Mouse (Mus musculus) forebrain, embryonic 10.5 days (tissue): ENCODE measurements around the gene Tlr4. TPM values are rescaled to one million over a fixed set of nuclear protein-coding genes. Genes with fewer than 3 reads are reported as not detected.

ENCODE experiments used
- DNase-seq: peaks from one replicate; pipeline ENCODE4 v3.0.0-alpha.2; 2017; ENCODE audit warnings: low spot score; ENCODE audit errors: extremely low spot score
- H3K27ac ChIP-seq: fragments of 300-500 bp; sonication (generic); 2 replicates; pipeline ENCODE4 v1.5.1; 2016; ENCODE audit warnings: mild to moderate bottlenecking
- H3K27me3 ChIP-seq: fragments of 300-500 bp; sonication (generic); 2 replicates; pipeline ENCODE4 v1.6.1; 2016; ENCODE audit warnings: mild to moderate bottlenecking; ENCODE audit not compliant: poor library complexity, severe bottlenecking
- H3K36me3 ChIP-seq: fragments of 300-500 bp; sonication (generic); replicated peaks from 2 replicates; pipeline ENCODE4 v1.6.1; 2016; ENCODE audit warnings: mild to moderate bottlenecking, moderate library complexity
- H3K4me1 ChIP-seq: fragments of 300-500 bp; sonication (generic); 2 replicates; pipeline ENCODE4 v1.6.1; 2016
- H3K4me3 ChIP-seq: fragments of 300-500 bp; sonication (generic); 2 replicates; pipeline ENCODE4 v1.5.1; 2016; ENCODE audit warnings: mild to moderate bottlenecking, moderate library complexity
- H3K9me3 ChIP-seq: fragments of 300-500 bp; sonication (generic); 2 replicates; pipeline ENCODE4 v1.6.1; 2016; ENCODE audit warnings: mild to moderate bottlenecking, moderate library complexity
- WGBS: fragments of 180-500 bp; shearing (Covaris S2); methylation state at CpG from one replicate; pipeline ENCODE4 v1.1.7; 2016; 5-methylcytosine and 5-hydroxymethylcytosine counted together
- polyA plus RNA-seq: library from polyadenylated mRNA; unstranded; fragments of >200 nt; fragmentation: Nextera tagmentation; extraction: Ambion mirVana; gene quantifications from 2 replicates; pipeline ENCODE4 v1.2.1, GENCODE M21; 2016

Tlr4 gene
- polyA plus RNA-seq, 1 experiment from 2014 or later: 1.1 TPM

GRCm38 (mm10) chr4:66856992-66857391, 29.6 kb downstream of the Tlr4 start:
- H3K36me3 ChIP-seq: no peaks in the 10 kb centered on the region
- WGBS: 86% methylated on average over 1 of the region's 1 CpGs
- no peaks in the 10 kb centered on the region for H3K27me3 ChIP-seq
- no peak overlapping the region for H3K4me3 ChIP-seq
- no peak overlapping the region for H3K27ac ChIP-seq
- DNase-seq: no peak
- H3K9me3 ChIP-seq: no peaks in the 10 kb centered on the region
- H3K4me1 ChIP-seq: no peaks in the 10 kb centered on the region

DNA sequence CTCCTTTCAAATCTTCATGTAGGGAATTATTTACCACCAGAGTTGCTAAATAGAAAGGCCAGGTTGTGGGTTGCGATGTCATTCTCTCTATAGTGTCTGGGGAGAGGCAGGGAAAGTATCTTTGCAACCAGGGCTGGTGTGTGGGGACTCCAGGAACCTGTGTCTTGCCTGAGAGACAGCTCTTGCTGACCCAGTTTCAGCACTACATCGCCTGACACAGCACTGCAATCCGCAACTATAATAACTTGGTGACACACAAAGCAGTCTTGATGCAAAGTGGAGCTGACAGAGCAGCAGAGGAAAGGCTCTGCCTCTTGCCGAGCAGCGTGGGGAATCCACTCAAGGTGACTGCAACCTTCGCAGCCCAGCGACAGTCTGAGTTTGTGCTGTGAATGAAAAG, 42.5 kb downstream of the Tlr4 start:
- peaks cover 8% of the 10 kb centered on the region for H3K4me1 ChIP-seq
- DNase-seq: no peak
- no peak overlapping the region for H3K4me3 ChIP-seq
- no peak overlapping the region for H3K27ac ChIP-seq
- WGBS: 77% methylated on average over 7 of the region's 7 CpGs
- H3K27me3 ChIP-seq: no peaks in the 10 kb centered on the region
- H3K36me3 ChIP-seq: no peaks in the 10 kb centered on the region
- no peaks in the 10 kb centered on the region for H3K9me3 ChIP-seq

GRCm38 (mm10) chr4:66872026-66872425, 44.6 kb downstream of the Tlr4 start:
- 91% methylated on average over 5 of the region's 5 CpGs for WGBS
- Histone ChIP-seq H3K27me3 (no peaks in the 10 kb centered on the region), H3K36me3 (no peaks in the 10 kb centered on the region), H3K9me3 (no peaks in the 10 kb centered on the region), H3K4me3 (no peak overlapping the region), H3K27ac (no peak overlapping the region), H3K4me1 (peaks cover 8% of the 10 kb centered on the region)
- no peak for DNase-seq

DNA sequence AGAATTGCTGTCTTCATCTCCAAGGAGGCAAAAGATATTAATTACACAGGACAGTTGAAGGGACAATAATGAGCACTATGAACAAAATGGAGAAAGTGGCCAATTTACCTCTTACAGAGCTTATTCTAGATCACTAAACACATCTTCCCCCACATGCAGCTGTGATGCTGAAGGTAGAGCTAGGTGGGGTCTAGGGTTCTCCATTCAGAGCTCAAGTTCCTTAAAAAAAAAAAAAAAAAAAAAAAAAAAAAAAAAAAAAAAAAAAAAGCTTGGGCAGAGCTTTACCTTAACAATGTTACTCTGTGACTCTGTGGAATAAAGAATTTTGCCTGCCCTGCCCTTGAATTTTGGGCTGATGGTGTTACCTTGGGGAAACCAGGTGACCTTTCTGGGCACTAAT, 46.0 kb downstream of the Tlr4 start:
- no peak overlapping the region for H3K27ac ChIP-seq
- peaks cover 8% of the 10 kb centered on the region for H3K4me1 ChIP-seq
- no peak for DNase-seq

GRCm38 (mm10) chr4:66875751-66876150, 48.4 kb downstream of the Tlr4 start:
- Histone ChIP-seq H3K4me1 (no peaks in the 10 kb centered on the region), H3K36me3 (no peaks in the 10 kb centered on the region), H3K4me3 (no peak overlapping the region), H3K27ac (no peak overlapping the region), H3K9me3 (no peaks in the 10 kb centered on the region), H3K27me3 (no peaks in the 10 kb centered on the region)
- 88% methylated on average over 4 of the region's 4 CpGs for WGBS
- DNase-seq: no peak

More for the DNA sequence above, 46.0 kb downstream of the Tlr4 start:
- Histone ChIP-seq H3K4me3 (no peak overlapping the region), H3K9me3 (no peaks in the 10 kb centered on the region), H3K36me3 (no peaks in the 10 kb centered on the region), H3K27me3 (no peaks in the 10 kb centered on the region)

GRCm38 (mm10) chr4:66877609-66878008, 50.2 kb downstream of the Tlr4 start:
- DNase-seq: no peak
- Histone ChIP-seq H3K36me3 (no peaks in the 10 kb centered on the region), H3K9me3 (no peaks in the 10 kb centered on the region), H3K4me1 (no peaks in the 10 kb centered on the region), H3K4me3 (no peak overlapping the region), H3K27me3 (no peaks in the 10 kb centered on the region), H3K27ac (no peak overlapping the region)
- WGBS: 67% methylated on average over 11 of the region's 11 CpGs

- H3K4me1 ChIP-seq: no peaks in the 10 kb centered on the region
- H3K9me3 ChIP-seq: no peaks in the 10 kb centered on the region
- 90% methylated on average over 1 of the region's 1 CpGs for WGBS
- no peak for DNase-seq
- H3K4me3 ChIP-seq: no peak overlapping the region
- no peaks in the 10 kb centered on the region for H3K27me3 ChIP-seq
- H3K36me3 ChIP-seq: no peaks in the 10 kb centered on the region
- no peak overlapping the region for H3K27ac ChIP-seq
These were observed 54.1 kb downstream of the Tlr4 start for GRCm38 (mm10) chr4:66881496-66881895.

GRCm38 (mm10) chr4:66883264-66883663, 55.9 kb downstream of the Tlr4 start:
- no peak for DNase-seq
- WGBS: 94% methylated on average over 5 of the region's 5 CpGs
- no peak overlapping the region for H3K4me3 ChIP-seq
- no peaks in the 10 kb centered on the region for H3K36me3 ChIP-seq
- no peaks in the 10 kb centered on the region for H3K9me3 ChIP-seq
- no peaks in the 10 kb centered on the region for H3K4me1 ChIP-seq
- no peak overlapping the region for H3K27ac ChIP-seq
- no peaks in the 10 kb centered on the region for H3K27me3 ChIP-seq

- no peak overlapping the region for H3K4me3 ChIP-seq
- no peaks in the 10 kb centered on the region for H3K9me3 ChIP-seq
- no peak for DNase-seq
- WGBS: 63% methylated on average over 2 of the region's 2 CpGs
- H3K27ac ChIP-seq: no peak overlapping the region
- H3K36me3 ChIP-seq: no peaks in the 10 kb centered on the region
- H3K4me1 ChIP-seq: no peaks in the 10 kb centered on the region
- no peaks in the 10 kb centered on the region for H3K27me3 ChIP-seq
These were observed 67.2 kb downstream of the Tlr4 start for GRCm38 (mm10) chr4:66894547-66894946.

- Histone ChIP-seq H3K27ac (no peak overlapping the region), H3K36me3 (no peaks in the 10 kb centered on the region), H3K27me3 (no peaks in the 10 kb centered on the region), H3K4me1 (no peaks in the 10 kb centered on the region), H3K4me3 (no peak overlapping the region), H3K9me3 (no peaks in the 10 kb centered on the region)
- no peak for DNase-seq
- WGBS: 90% methylated on average over 7 of the region's 7 CpGs
These were observed 67.6 kb downstream of the Tlr4 start for GRCm38 (mm10) chr4:66894981-66895380.

- DNase-seq: no peak
- Histone ChIP-seq H3K36me3 (no peaks in the 10 kb centered on the region), H3K27ac (no peak overlapping the region), H3K9me3 (no peaks in the 10 kb centered on the region), H3K27me3 (no peaks in the 10 kb centered on the region), H3K4me1 (no peaks in the 10 kb centered on the region), H3K4me3 (no peak overlapping the region)
These were observed 72.7 kb downstream of the Tlr4 start for GRCm38 (mm10) chr4:66900126-66900525.

GRCm38 (mm10) chr4:66901498-66901897, 74.1 kb downstream of the Tlr4 start:
- no peak for DNase-seq
- H3K36me3 ChIP-seq: no peaks in the 10 kb centered on the region
- no peaks in the 10 kb centered on the region for H3K4me1 ChIP-seq
- no peaks in the 10 kb centered on the region for H3K9me3 ChIP-seq
- H3K27me3 ChIP-seq: no peaks in the 10 kb centered on the region
- no peak overlapping the region for H3K27ac ChIP-seq
- H3K4me3 ChIP-seq: no peak overlapping the region

DNA sequence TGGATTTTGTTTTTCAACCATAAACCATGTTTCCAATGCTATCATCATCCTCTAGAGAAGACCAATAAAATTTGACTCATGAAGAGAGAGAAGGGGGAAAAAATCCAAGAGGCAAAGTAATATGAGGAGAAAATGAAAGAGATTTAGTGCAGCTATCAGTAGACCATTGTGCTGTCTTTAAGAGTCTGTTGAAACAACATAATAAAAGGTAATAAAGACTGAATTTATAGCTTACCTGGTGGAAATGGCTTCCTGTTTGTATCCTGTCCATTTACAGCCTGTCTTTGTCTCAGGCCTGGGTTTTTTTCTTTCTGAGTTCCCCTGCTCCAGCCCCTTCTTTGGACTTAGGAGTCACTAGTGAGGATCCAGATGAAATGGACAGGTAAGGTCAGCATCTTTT, 81.0 kb downstream of the Tlr4 start:
- Histone ChIP-seq H3K27ac (no peak overlapping the region), H3K36me3 (no peaks in the 10 kb centered on the region), H3K9me3 (no peaks in the 10 kb centered on the region), H3K27me3 (no peaks in the 10 kb centered on the region), H3K4me3 (no peak overlapping the region), H3K4me1 (no peaks in the 10 kb centered on the region)
- no peak for DNase-seq

DNA sequence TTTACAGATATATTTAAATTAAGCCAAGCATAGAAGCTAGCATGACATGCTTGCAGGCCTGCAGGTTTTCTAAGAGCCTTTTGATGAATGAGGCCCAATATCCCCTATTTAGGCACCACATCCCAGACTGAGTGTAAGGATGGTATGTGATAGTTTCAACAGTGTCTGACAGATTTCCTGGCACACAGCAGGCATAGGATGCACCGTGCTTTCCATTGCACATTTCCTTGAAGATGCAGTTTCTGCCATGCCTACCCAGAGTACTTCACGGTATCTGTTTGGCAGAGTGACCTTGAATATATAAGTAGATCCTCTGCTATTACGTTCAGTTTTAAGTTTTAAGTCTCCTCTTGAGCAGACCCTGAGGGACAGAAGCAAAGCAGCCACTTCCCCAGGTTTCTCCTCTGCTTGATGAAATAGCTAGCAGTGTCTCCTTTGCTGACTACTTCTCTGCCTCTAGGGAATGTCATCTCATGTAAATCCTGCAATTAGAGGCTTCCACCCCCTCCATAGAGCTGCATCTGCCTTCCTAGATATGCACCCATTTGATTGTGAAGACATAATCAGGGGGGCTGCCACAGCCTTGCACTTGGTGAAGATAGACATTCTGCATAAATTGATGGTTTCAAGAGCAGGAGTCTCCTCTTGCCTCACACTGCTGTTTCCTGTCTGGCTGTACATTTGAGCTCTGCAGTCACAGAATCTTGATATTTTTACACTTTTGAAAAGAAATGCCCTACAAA, 92.4 kb downstream of the Tlr4 start:
- Histone ChIP-seq H3K4me3 (no peak overlapping the region), H3K4me1 (no peaks in the 10 kb centered on the region), H3K27ac (no peak overlapping the region), H3K27me3 (no peaks in the 10 kb centered on the region), H3K36me3 (no peaks in the 10 kb centered on the region), H3K9me3 (no peaks in the 10 kb centered on the region)
- 87% methylated on average over 3 of the region's 3 CpGs for WGBS
- DNase-seq: no peak
